Mouse (Mus musculus) heart, adult 11 months (tissue): ENCODE measurements at regions not wholly inside any gene's neighbourhood (a gene's known extent, or its start where the extent isn't known, plus 50 kb on each side); places are given as distances from the start of the nearest gene placed in this dataset.

Experiments
- DNase-seq: peaks from one replicate; pipeline ENCODE4 v3.0.0; 2022

DNA sequence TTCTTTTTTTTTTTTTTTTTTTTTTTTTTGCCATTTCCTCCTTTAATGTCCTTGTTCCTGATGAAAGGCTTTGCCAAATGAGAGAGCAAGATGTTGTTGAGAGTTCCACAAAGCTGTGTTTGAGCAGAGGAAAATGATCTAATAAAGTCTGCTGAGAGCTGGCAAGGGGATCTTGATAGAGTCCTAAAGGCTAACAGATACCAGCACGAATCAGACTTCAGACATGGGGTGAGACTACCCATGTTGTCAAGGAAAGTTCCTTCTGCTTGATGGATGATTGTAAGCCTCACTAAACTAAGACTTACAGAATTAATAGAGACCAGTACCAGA is 665.2 kb upstream of the Fam92a start:
- peak; percentile 27 for DNase-seq

DNA sequence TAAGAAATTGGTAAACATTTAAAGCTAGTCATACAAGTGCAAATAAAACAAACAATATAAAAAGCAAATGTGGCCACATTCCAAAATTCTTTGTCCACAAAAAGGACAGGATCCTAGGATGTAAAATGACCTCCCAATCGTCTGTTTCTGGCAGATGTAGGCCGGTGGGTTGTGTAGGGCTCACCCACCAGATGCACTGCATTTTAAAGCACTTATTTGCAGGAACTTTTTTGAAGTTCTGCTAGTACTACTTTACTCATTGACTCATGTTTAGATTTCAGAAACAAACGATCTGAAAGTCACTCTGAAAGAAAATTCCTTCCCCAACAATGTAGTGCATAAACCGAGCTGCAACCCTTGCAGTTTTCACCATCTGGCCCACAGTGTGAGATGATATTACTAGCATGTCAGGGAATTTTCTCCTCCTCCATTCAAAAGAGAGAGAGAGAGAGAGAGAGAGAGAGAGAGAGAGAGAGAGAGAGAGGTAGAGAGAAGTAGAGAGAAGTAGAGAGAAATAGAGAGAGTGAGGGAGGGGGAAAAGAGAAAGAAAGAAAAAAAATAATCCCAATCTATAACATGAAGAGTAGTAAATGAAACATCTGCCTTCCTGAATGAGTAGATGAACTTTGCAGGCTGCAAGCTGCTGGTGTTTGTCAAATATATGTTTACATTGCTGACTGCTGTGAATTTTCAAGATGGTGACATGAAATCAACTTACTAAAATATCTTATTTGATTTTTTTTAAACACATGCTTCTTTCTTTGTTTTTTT is 664.7 kb upstream of the Fam92a start:
- DNase-seq, result no peak

DNA sequence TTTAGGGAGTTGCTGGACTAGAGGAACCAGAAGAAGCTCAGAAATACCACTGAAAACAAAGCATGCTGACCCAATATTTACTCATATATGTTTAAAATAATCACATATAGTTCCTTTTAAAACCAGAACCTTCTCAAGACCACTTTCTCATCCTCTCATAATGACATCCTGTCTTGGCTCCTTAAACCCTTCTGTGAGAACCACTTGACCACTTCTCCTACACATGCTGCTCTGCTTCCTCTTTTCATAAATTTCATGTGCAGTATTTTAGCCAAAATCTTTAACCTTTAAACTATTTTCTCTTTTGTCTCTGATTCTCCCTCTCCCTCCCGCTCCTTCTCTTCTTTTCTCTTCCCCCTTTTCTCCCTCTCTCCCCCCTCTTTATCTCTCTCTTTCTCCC is 654.6 kb upstream of the Fam92a start:
- DNase-seq, result no peak

DNA sequence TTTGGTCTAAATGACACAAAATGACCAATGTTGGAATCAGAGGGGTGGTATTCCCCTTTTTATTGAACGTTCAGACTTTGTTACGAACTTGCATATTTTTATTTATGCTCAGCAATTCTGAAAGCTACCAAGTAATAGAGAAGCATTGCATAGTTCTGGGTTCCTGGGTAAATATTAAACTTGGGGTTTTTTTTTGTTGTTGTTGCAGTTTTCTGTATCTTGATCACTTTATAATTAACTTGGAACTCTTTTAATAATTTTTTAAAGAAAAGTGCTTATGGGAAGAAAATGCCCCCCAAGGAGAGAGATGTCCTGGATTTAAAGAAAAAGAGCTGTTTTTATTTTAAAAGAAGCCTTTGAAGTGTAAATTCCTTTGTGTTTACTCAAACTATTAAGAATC is 642.4 kb upstream of the Fam92a start:
- DNase-seq, result no peak

DNA sequence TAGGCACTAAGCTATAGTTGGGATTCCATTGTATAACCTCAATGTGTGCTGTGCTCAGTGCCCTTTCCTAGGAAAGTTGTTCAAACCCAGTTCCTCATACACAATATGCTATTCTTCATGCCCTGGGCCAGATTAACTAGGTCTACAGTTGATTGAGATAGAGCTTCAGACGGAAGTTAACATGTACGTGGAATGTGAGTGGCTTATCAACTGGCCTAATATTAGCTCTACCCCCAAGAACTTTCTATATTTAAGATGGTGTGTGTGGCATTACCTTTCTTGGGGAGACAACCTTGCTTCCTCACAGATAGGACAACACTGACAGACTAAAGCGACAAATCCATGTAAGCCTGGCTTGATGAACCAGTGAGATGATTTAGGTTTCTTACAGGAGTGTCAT is 629.4 kb upstream of the Fam92a start:
- no peak for DNase-seq

DNA sequence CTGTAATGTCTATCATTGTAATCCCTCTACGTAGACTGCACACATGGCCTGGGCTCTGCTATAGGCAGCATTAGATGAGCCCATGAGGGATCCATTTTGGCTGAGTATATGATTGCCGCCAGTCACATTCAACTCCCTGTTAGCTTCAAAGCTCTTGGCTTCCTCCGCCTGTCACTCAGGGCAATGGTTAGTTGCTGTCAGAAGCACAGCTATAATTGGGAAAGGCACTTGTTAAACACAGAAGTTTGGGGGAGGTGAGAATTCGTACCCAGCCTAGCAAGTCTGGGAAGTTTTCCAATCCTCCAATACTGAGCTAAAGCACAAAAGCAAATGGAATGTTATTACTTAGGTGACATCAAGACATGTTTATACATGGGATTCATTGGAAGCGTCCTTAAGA is 627.7 kb upstream of the Fam92a start:
- DNase-seq, result no peak

DNA sequence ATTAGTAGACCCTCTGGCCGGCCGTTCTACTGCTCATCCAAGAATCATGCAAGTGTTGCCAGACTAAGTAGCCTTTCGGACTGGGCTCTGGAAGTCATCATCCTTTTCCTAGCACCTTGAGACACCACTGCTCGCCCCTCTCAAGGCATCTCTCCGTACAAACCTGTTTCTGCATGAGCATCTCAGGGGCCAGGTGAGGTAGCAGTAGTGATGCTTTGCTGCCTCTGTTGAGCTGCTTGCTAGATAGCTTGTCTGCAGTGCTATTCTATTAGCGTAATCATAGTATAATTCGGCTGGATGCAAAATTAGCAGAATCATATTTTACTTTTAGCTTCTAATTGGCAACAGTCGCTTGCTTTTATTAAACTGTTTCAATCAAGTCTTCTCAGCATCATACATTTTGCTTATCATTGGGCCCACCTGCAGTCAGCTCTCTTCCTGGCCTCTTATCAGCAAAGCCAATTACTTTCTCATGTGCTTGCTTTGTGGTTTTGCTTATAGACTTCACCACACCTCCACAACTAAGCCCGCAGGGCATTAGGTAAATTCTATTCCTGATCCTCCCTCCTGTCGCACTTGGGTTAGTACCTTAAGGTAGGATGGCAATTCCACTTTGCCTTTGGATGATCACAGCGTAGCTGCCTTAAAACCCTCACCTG is 621.1 kb upstream of the Fam92a start:
- DNase-seq, result no peak

DNA sequence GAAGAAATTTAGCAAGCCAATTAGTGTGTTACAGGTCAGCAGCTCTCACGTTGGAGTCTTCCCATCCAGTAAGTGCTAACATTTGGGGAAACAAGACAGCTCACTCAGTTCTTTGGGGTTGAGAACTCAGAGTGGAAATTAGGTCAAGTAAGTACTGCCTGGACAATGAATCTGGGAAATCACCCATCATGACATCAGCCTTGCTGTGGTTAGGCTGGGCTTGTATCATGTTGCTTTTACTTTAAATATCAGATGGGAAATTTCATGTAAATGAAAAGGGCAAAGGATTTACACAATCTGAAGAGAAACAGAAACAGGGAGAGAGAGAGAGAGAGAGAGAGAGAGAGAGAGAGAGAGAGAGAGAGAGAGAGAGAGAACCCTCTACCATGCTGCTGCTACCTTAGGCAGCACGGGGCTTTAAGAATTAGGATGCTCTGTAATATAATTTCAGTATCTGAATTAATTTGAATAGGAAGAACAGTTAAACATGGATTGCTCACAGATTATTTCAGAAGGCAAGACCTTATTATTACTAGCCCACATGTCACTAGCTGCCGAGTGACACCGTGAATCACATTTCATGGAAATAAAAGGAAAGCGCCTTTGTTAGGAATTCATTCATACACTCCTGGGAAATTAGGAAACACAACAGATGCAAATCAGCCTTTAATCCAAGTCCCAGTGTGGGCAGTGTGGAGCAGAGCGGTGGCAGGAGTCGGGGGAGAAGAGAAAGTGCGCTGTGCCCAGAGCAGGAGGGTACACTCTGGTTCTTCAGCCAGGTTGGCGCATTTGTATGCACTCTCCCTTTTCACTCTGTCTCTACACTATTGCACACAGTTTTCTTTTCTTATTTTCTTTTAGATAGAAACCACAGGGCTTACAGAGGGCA is 620.2 kb upstream of the Fam92a start:
- no peak for DNase-seq

DNA sequence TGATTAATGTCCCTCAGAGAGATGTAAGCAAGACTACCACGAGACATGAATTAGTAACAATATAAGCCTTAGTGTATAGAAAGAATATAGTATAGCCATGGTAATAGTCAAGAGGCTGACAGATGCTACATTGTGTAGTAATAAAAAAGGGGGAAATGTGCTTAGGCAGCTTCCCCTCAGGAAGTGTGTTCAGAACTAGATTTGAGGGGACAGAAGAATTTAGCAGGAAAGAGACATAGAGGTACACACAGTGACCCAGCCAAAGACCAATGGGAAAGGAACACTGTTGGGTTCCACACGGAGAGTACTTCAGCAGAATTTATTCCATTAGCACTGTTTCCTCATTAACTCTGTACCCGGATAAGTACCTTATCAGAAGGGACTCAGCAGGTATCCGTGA is 614.0 kb upstream of the Fam92a start:
- DNase-seq, result no peak

DNA sequence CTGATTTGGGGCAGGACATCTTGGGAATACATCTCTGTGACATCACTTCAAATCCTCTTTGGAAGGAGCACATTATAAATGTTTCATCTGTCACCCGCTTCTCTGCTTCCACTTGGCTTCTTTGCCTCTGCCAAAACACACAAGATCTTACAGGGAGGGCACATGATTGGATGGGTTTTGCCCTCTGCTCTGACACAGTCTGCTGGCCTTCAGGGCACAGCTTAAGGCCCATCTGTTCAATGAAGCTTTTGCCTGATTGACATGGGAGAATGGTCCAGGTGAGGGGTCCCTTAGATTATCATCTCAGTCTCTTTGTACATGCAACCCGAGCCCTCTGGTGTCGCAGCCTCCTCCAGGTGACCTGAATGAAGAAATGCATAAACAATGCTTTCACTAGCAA is 612.7 kb upstream of the Fam92a start:
- no peak for DNase-seq

DNA sequence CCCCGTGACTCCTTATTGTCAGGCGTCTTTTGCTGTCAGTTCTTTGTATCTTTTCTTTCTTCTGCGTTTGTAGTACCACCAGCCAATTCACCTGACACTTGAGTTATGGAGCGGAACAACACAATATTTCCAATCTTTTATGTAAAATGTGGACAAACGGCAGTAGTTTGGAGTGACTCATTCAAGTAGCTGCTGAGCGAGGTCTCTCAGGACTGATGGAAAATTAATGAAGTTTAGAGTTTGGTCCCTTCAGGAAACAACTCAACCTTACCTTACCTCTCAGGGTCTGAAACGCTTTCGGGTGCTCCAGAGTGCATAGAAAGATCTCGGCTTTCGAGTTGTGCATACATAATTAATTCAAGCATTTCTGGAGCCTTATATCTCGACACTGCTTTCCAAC is 612.3 kb upstream of the Fam92a start:
- DNase-seq, result no peak

DNA sequence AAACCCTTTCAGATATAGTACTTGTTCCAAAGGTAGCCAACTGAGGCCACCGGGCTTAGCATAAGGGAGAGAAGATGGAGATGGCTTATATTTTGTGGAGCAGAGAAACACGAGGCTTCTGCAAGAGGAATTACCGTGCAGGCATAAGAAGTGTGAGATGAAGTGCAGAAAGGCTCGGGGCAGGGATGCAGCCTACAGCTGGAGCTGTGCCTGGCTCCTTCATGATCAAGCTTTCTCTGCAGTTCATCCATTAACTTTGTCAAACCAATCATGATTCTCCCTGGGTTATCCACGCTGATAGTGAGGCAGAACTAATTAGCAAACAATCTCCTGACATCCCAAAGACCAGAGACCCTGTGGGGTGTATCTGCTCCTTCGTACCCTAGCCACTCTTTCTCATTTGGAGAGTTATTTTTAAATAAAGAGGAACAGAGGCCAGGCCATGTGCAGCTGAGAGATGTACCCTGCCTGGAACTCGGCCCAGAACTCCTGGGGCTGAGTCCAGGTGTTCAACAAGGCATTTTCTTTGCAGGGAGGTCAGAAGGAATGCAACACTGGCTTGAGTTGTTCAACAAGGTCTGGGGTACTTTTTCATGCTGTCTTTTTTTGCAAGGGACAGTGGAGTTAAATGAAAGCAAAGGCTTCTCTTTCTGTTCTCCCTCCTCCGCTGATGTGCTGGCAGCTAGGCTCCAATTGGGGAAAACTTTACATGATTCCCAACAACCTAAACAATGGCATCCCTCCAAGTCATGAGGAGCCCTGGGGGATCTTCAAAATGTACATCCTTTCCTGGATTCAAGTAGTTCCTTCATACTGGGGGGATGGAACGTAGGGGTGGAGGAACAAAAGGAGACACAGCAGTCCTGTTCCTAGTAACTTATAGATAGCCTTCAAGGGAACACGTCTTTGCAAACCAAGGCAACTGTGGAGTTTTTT is 610.4 kb upstream of the Fam92a start:
- DNase-seq, result peak; percentile 89

DNA sequence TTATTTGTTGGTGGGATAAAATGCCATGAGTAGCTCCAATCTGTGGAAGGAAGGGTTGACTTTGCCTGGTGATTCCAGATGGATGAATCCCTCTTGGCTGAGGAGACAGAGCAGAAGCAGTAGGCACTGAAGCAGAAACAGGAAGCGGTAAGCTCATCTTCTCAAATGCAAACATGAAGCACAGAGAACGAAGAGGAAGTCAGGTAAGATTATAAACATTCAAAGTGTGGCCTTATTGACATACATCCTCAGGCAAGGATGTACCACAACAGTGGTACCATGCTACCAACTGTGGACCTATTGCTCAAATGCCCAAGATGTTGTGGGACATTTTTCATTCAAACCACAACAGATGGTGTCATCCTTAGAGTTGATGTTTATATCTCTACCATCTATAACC is 608.4 kb upstream of the Fam92a start:
- no peak for DNase-seq

DNA sequence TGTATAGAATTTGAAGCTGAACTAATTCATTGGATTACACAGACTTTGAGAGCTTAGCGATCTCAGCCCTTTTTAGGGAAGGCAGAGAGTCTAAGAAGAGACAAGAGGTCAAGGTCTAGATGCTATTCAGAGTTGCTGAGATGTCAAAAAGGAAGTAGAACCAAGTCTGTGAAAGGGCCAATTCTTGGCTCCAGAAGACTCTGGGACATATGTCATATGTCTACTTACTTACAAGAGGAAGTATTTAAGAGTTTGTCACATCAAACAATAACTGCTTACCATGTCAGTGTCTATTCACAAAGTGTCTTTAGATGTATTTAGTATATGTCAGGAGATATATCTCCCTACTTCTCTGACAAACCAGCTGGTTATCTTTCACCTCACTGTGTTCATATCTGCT is 607.4 kb upstream of the Fam92a start:
- no peak for DNase-seq

DNA sequence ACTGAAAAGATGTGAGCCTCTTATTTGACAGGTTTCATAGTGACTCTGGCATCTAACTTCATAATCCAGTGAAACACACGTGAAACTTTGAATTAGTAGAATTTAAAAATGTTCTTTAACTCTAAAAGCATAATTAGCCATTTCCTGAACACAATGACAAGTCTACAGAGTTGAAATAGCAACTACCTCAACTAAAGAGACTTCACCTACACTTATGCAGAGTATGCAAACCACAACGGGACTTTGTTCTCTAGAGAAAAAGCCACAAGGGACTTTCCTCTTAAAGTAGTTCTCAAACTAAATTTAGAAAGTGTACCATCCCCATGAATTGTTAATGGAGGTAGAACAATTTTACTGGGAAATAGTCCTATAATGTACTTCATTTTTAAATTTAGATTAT is 606.3 kb upstream of the Fam92a start:
- DNase-seq, result no peak

DNA sequence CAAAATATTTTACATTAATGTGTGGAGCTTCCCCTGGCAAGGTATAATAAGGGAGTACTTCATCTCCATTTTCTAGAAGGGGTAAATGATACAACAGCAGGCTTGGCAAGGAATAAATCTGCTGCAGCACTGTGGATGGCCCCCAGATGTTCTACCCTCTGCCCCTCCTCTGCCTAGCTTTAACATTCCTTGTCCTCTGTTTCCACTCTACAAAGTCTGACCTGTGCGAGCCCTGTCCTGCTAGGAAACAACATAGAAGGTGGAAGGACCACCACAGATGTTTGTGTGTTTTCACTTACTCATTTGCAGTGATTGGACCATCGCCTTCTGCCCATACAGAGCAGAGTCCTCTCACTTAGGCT is 604.4 kb upstream of the Fam92a start:
- no peak for DNase-seq

DNA sequence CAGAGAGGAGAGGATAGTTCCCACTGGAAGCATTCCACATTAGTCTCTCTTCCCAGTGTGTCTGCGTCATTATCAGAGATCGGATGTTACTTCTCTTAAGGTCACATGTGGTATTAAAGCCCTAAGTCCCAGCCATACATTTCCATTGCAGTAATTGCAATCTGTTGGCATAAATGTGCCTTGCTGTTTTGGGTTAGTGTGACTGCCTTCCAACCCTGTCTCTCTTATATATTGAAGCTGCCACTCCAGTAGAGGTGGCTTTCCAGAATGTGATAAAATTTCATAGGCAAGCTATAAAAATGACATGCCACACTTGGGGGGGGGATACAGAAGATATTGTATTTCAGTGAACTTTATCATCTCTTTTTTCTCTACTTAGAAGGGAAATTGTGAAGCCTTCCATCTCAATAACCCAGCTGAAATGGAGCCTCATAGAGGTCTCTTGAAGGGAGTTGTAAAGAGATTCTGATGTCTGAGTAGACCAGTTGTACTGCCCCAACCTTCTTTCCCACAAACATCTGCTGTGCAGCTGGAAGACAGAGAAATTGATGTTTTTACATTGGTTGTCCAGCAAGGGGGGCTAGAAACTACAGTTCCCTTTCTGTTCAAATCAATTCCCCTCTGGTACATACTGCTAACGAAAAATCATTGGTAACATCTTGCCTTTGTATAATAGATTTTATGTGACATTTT is 603.9 kb upstream of the Fam92a start:
- no peak for DNase-seq

DNA sequence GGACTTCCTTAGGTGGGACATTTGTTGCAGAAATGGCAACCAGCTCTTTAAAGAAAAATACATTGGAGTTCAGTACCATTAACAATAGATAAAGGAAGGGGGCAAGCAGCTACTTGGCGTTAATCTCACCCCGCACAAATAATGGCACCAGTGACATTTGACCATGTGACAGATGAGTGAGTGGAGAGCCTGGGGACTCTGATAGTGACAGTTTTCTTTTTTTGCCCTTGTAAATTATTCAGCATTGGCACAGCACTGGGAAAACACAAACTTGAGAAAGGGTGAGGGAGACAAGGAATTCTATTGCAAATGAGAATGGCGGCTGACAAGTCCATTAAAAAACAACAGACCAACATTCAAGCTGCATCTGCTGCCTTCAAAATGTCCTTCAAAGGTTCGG is 603.3 kb upstream of the Fam92a start:
- no peak for DNase-seq

DNA sequence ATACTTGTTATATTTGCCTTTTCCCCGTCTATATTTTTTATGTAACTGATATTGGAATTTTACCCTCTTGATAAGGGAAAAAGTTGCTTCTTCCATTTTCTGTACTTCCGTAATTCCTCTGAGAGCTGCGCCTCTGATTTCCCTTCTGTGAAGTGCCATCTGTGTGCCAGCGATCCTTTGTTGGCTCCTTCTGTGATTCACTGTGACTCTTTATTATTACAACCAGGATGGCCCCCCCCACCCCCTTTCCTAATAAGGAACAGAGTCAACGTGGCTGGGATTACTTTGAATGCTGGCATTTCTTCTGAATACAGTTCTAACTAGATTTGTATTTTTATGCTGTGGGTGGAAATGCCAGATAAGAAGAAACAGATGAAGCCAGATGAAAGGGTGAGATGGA is 602.9 kb upstream of the Fam92a start:
- DNase-seq, result no peak

DNA sequence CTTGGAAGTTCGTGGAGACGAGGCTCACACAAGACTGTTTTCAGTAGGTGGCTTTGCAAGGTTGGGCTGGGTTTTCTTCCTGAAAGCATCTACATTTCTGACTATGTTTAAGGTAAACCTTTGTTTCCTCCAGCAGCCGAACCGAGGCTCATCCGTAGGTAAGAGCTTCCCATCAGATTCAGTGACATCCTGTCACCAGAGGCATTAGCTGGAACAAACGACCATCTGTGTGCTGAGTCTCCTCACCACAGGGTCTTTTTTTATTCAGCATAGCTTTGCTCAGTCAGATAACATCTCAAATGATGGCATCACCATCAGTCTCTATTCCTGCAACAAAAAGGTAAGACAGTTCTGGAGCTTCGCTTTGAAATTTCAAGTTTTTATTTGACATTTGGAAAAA is 601.4 kb upstream of the Fam92a start:
- no peak for DNase-seq

DNA sequence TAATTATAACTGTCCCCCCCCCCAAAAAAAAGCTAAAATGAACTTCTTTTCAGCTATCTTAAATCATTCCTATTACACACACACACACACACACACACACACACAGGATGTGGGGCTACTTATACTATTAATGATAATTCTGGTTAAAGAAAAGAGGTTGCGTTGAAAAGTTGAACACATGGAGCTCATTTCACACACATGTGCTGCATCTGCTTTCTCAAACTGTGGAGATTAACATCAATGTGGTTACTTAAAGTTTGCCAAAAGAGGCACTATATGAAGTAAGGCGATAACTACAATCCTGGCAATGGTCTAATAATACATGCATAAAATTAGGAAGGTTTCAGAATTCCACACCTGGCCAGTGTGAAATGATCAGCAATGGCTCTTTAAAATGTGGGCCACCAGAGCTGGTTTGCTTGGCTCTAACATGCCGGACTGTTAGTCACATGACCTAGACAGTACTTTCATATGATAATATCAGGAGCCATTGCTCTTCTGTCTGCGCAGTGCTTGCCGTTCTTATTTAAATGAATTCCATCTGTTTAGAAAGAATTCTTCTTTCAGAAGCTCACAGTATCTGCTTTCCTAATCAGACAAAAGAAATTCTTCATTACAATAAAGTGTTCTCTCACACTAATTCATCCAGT is 598.4 kb upstream of the Fam92a start:
- DNase-seq, result no peak

DNA sequence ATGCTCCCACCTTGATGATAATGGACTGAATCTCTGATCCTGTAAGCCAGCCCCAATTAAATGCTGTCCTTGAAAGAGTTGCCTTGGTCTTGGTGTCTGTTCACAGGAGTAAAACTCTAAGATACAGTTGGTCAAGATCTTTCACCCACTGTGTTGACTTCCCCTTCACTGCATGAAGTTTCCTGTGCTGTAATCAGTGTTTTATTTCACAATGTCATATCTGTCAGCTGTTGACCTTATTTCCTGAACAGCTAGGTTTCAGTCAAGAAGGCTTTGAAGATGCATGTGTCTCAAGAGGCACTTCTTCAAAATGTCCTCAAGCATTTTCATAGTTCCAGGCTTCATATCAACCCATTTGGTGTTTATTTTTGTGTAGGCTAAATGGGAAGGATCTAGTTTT is 597.3 kb upstream of the Fam92a start:
- no peak for DNase-seq
